8 mouse cellular contexts compared by ENCODE assay signal in genomic region chr11:35282825-35283571, GRCm38 (mm10).
DNase-seq lines count a peak whose midpoint lies in the region; ATAC-seq and TF ChIP-seq lines count a peak whose summit lies in the region.
"Had no signal": no experiment of that assay in that cellular context is flagged by ENCODE, and none has a peak within 500 bp of the region (broad histone marks: within the 10 kb centered on the region; RNA-seq: fewer than 3 reads in every experiment).

No protein-coding gene starts in this region.

- peaks cover 15% of the 10 kb centered on the region for H3K4me1 ChIP-seq in stomach, embryonic 14.5 days (ENCODE audit: control insufficient read depth, insufficient read depth, low read length)
- 0 out of 2 replicates have a peak, but pooled peaks cover 3% of the 10 kb centered on the region for H3K4me1 ChIP-seq in stomach, postnatal 0 days (replicated peaks; ENCODE audit: control insufficient read depth, insufficient read depth)
- H3K4me1 ChIP-seq in forebrain, embryonic 11.5 days (replicated peaks; ENCODE audit: control insufficient read depth, insufficient read depth, low read length) = peaks cover 11% of the 10 kb centered on the region
- H3K4me1 ChIP-seq in lung, postnatal 0 days (ENCODE audit: insufficient read depth, low read depth, low read length) = no peaks in the 10 kb centered on the region
- H3K4me1 ChIP-seq: liver, embryonic 13.5 days had no signal

- H3K27me3 ChIP-seq in stomach, embryonic 14.5 days (ENCODE audit: control insufficient read depth, insufficient read depth, low read length) = no peaks in the 10 kb centered on the region
- no peaks in the 10 kb centered on the region for H3K27me3 ChIP-seq in stomach, postnatal 0 days (ENCODE audit: control insufficient read depth, insufficient read depth, low read length)
- H3K27me3 ChIP-seq in forebrain, embryonic 11.5 days (ENCODE audit: control insufficient read depth, insufficient read depth, low read length) = no peaks in the 10 kb centered on the region
- H3K27me3 ChIP-seq in lung, postnatal 0 days (replicated peaks; ENCODE audit: insufficient read depth, low read length) = peaks cover 3% of the 10 kb centered on the region; the same call in 1 of the 2 replicates
- H3K27me3 ChIP-seq: liver, embryonic 13.5 days had no signal

- TF ChIP-seq EP300 in stomach, postnatal 0 days (optimal IDR thresholded peaks at IDR 0.05) = no peak
- TF ChIP-seq EP300 in lung, postnatal 0 days (IDR thresholded peaks at IDR 0.05) = no peak

- H3K36me3 ChIP-seq in stomach, embryonic 14.5 days (ENCODE audit: control insufficient read depth, insufficient read depth, low read length) = no peaks in the 10 kb centered on the region
- no peaks in the 10 kb centered on the region for H3K36me3 ChIP-seq in stomach, postnatal 0 days (ENCODE audit: control insufficient read depth, insufficient read depth, low read length)
- no peaks in the 10 kb centered on the region for H3K36me3 ChIP-seq in forebrain, embryonic 11.5 days (ENCODE audit: control insufficient read depth, insufficient read depth, low read length)
- no peaks in the 10 kb centered on the region for H3K36me3 ChIP-seq in lung, postnatal 0 days (ENCODE audit: insufficient read depth, low read length)
- H3K36me3 ChIP-seq: liver, embryonic 13.5 days had no signal

- H3K9ac ChIP-seq in stomach, embryonic 14.5 days (replicated peaks; ENCODE audit: low read depth, low read length) = no peak overlapping the region
- H3K9ac ChIP-seq in stomach, postnatal 0 days (ENCODE audit: low read length) = no peak overlapping the region
- no peak overlapping the region for H3K9ac ChIP-seq in forebrain, embryonic 11.5 days (ENCODE audit: low read length)
- H3K9ac ChIP-seq in lung, postnatal 0 days (replicated peaks; ENCODE audit: low read depth) = no peak overlapping the region
- H3K9ac ChIP-seq: liver, embryonic 13.5 days had no signal

- ATAC-seq in stomach, embryonic 14.5 days (ENCODE audit: insufficient number of reproducible peaks, insufficient read depth, low FRiP score, low read depth) = peak; percentile 36; the same call in 1 of the 2 replicates
- no peak for ATAC-seq in stomach, postnatal 0 days (ENCODE audit: low FRiP score, low TSS enrichment)
- ATAC-seq in forebrain, embryonic 11.5 days (replicated peaks; ENCODE audit: low FRiP score) = peak; percentile 42; the same call in 1 of the 2 replicates
- no peak for ATAC-seq in lung, postnatal 0 days

- no peak for TF ChIP-seq CTCF in stomach, postnatal 0 days (IDR thresholded peaks at IDR 0.05; ENCODE audit: low read depth)
- no peak for TF ChIP-seq CTCF in lung, postnatal 0 days (IDR thresholded peaks at IDR 0.05)

- H3K9me3 ChIP-seq in stomach, embryonic 14.5 days (ENCODE audit: control insufficient read depth, low read depth, low read length) = no peaks in the 10 kb centered on the region
- no peaks in the 10 kb centered on the region for H3K9me3 ChIP-seq in stomach, postnatal 0 days (ENCODE audit: control insufficient read depth, low read length)
- H3K9me3 ChIP-seq in forebrain, embryonic 11.5 days (ENCODE audit: control insufficient read depth, low read length) = no peaks in the 10 kb centered on the region
- no peaks in the 10 kb centered on the region for H3K9me3 ChIP-seq in lung, postnatal 0 days (ENCODE audit: low read length)
- H3K9me3 ChIP-seq: liver, embryonic 13.5 days had no signal

- H3K27ac ChIP-seq in stomach, embryonic 14.5 days (ENCODE audit: low read length) = no peak overlapping the region
- no peak overlapping the region for H3K27ac ChIP-seq in stomach, postnatal 0 days (replicated peaks)
- no peak overlapping the region for H3K27ac ChIP-seq in forebrain, embryonic 11.5 days (ENCODE audit: low read depth, low read length)
- H3K27ac ChIP-seq in lung, postnatal 0 days (ENCODE audit: low read length) = no peak overlapping the region
- H3K27ac ChIP-seq: liver, embryonic 13.5 days had no signal

- no peak overlapping the region for H3K4me2 ChIP-seq in stomach, embryonic 14.5 days (replicated peaks; ENCODE audit: low read depth, low read length)
- H3K4me2 ChIP-seq in stomach, postnatal 0 days (replicated peaks; ENCODE audit: low read depth) = no peak overlapping the region
- H3K4me2 ChIP-seq in forebrain, embryonic 11.5 days (ENCODE audit: low read depth, low read length, severe bottlenecking) = no peak overlapping the region
- H3K4me2 ChIP-seq in lung, postnatal 0 days (replicated peaks; ENCODE audit: low read depth, low read length) = no peak overlapping the region
- H3K4me2 ChIP-seq: liver, embryonic 13.5 days had no signal

- H3K4me3 ChIP-seq in stomach, embryonic 14.5 days (ENCODE audit: low read depth, low read length) = no peak overlapping the region
- no peak overlapping the region for H3K4me3 ChIP-seq in stomach, postnatal 0 days (ENCODE audit: low read depth, low read length)
- H3K4me3 ChIP-seq in forebrain, embryonic 11.5 days (ENCODE audit: low read depth, low read length) = no peak overlapping the region
- H3K4me3 ChIP-seq in lung, postnatal 0 days (ENCODE audit: low read depth, low read length) = no peak overlapping the region
- H3K4me3 ChIP-seq: liver, embryonic 13.5 days had no signal

- WGBS in stomach, embryonic 14.5 days = 25% methylated on average over 12 of the region's 12 CpGs
- 50% methylated on average over 12 of the region's 12 CpGs for WGBS in stomach, postnatal 0 days
- WGBS in forebrain, embryonic 11.5 days = 16% methylated on average over 12 of the region's 12 CpGs
- WGBS in lung, postnatal 0 days = 36% methylated on average over 12 of the region's 12 CpGs

- intact Hi-C loops in left cerebral cortex, postnatal 36 days (cut with DNase I) = loop anchor here (2.0 to 5.0 kb wide), 2 partner anchors 106 to 162 kb away; partner anchors contain the start of gene Slit3

- DNase-seq in stomach, postnatal 0 days (ENCODE audit: low spot score) = no peak
- DNase-seq in forebrain, embryonic 11.5 days (ENCODE audit: low spot score) = peak; percentile 58
- peak; percentile 42 to 58 for DNase-seq in left cerebral cortex, postnatal 36 days (ENCODE audit: low spot score in 2 of 2)
- DNase-seq in right cerebral cortex, postnatal 10 days (ENCODE audit: low spot score in 2 of 2) = peak; percentile 75 to 86
- DNase-seq in lung, postnatal 0 days (ENCODE audit: low spot score) = no peak
- no peak for DNase-seq in kidney, adult 9 months
- DNase-seq: liver, embryonic 13.5 days had no signal

Comparison
In these comparisons a context has a peak if more than half of its experiments do, and no peak if none do; other contexts are left out.
1. ATAC-seq: peak in stomach, embryonic 14.5 days (single experiment) and forebrain, embryonic 11.5 days (single experiment); none in stomach, postnatal 0 days (single experiment) and lung, postnatal 0 days (single experiment).
2. DNase-seq: peak in forebrain, embryonic 11.5 days (single experiment), left cerebral cortex, postnatal 36 days (2 of 2) and right cerebral cortex, postnatal 10 days (2 of 2); none in stomach, postnatal 0 days (single experiment), lung, postnatal 0 days (single experiment) and kidney, adult 9 months (single experiment).